Mouse (Mus musculus): Measurements from ENCODE around the gene Tmem198.

Tmem198 gene

DNA sequence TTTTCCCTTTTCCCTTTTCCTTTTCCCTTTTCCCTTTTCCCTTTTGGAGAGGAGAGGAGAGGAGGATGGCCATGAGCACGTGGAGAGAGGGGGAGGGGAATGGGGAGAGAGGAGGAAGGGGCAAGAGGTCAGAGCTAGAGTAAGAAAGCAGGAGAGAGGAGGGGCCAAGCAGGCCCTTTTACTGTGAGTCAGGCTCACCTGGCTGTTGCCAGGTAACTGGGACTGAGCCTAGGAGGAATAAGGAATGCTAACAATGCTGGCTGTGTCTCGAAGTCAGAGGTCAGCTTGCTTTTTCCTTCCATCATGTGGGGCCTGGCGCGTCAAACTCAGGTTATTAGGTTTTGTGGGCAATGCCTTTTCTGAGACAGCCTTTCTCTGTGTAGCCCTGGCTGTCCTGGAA is 38.7 kb downstream of the Tmem198 start:
- no peak for DNase-seq (ENCODE audit: low spot score in 2 of 2)

DNA sequence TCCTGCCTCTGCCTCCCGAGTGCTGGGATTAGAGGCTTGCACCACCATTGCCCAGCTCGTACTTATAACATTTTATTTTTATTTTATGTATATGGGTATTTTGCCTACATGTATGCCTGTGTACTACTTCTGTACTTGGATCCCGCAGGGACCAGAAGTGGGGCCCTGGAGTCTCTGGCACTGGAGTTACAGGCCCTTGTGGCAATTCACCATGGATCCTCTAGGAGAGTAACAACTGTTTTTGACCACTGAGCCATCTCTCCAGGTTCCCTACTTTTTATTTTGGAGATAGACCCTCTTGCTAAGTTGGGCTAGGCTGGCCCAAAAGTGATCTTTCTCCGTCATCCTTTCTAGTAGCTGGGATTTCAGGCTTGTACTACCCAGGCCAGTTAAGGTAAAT is 39.1 kb downstream of the Tmem198 start:
- DNase-seq (ENCODE audit: low spot score in 2 of 2) = no peak

DNA sequence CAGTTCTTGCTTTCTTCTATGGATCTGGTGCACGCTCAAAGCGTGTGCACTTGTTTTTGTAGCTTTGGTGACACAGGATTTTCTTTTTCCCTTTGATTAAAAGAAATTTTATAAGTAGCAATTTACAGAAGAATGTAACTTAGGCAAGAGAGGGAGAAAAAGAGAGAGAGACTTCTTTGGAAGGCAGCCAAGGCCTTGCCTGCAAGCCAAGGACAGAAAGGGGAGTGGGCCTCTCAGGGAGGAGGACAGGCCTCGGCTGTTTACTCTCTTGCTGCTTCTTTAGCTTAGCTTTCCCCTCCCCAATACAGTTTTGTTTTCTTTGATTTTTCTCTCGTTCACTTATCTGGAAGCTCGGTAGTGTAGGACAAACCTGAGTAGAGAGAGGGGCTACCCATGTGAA is 40.2 kb downstream of the Tmem198 start:
- DNase-seq (ENCODE audit: low spot score in 2 of 2) = no peak

DNA sequence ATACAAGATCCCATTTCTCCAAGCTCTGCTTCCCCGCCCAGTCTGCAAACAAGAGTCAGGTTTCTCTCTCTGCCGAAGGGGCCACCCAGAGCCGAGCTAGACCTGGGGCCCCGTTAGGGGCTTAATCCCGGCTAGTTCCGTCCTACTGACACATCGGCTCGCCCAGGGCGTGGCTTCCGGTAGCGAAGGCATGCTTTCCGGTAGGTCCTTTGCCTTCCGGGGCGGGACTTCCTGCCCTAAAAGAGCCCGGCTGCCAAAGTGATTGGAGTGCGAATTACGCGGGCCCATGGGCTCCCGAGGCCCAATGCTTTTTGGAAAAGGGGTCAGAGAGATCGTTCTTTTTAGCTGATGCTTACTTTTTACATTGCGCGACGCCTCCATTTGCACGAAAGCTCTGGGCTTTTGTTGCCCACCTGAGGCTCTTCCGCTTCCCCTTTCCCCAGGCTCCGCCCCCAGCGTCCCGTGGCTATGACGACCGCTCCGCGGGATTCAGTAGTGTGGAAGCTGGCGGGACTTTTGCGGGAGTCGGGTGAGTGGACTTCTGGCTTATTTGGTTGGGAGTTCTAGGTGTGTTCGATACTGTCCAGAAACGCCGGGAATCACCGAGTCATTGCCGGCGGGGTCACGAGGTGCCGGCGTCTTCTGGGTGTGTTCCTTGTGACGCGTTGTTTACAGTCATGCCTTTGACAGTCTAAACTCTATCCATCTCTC is 42.1 kb downstream of the Tmem198 start, which contains the start of gene Stk11ip:
Stk11ip (plus strand) TSS at position 209 of the 711 bp plus-strand sequence.
- peak; percentile 90 to 93 for DNase-seq (ENCODE audit: low spot score in 2 of 2)

DNA sequence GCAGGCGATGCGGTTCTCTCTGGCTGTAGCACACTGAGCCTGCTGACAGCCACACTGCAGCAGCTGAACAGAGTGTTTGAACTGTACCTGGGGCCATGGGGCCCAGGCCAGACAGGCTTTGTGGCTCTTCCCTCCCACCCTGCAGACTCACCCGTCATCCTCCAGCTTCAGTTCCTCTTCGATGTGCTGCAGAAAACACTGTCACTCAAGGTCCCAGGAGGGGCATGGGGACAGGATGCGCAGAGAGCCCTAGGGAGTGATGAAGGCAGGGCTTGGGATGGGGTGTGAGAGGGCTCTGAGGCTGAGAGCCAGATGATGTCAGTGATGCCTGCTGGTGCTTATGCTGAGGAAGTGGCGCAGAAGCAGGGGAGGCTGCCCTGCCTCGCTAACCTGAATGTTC is 45.3 kb downstream of the Tmem198 start:
- DNase-seq (ENCODE audit: low spot score in 2 of 2) = no peak

DNA sequence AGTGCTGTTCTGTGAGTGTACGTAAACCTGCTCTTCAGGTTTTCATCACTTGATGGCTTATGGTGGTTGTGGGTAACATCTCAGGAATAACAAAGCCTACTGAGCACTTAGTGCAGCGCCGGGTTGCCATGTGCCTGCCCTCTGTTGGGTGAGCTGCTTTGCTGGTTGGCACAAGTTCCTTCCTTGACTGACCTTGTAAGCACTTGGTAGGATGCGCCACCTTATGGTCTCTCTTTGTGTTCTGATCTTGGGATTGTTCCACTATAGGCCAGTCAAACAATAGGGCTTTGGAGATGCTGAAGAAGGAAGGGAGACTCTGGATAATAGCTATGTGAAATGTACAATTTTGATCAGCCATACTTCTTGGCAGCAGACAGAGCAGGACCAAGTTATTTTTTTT is 51.2 kb downstream of the Tmem198 start:
- DNase-seq (ENCODE audit: low spot score in 2 of 2) = no peak

DNA sequence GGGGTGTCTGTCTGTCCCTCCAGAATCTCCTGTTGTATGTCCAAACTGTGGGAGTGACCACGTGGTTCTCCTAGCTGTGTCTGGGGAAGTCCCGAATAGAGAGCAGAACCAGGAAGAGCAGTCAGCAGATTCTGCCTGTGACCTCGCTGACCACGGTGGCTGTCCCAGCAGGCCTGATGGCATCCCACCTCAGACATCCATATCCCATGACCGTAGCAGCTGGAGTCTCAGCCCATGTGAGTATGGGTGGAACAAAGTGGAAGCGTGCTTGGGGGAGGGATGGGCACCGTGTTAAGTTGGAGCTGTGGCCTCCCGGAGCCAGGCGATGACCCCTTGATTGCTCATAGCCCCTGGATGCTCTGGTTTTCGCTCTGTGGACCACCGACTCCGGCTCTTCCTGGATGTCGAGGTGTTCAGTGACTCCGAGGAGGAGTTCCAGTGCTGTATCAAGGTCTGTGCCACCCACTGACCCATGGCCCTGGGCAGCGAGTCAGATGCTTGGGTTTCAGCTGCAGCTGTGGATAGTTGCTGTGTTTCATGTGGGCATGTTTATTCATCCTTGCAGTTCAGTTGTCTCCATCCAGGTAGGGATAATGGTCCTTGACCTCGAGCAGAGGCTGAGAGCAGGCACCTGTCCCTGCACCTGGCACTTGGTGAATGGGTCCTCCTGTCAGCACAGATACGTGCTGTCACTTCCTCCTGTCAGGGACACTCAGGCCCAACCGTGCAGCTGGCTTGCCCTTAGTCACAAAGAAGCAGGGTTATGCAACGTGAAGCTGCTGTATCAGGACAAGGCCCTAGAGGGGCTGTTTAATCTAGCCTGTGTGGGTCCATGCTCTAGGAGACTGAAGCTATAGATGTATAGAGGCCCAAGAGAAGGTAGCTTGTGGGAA is 53.2 kb downstream of the Tmem198 start:
- no peak for DNase-seq (ENCODE audit: low spot score in 2 of 2)

DNA sequence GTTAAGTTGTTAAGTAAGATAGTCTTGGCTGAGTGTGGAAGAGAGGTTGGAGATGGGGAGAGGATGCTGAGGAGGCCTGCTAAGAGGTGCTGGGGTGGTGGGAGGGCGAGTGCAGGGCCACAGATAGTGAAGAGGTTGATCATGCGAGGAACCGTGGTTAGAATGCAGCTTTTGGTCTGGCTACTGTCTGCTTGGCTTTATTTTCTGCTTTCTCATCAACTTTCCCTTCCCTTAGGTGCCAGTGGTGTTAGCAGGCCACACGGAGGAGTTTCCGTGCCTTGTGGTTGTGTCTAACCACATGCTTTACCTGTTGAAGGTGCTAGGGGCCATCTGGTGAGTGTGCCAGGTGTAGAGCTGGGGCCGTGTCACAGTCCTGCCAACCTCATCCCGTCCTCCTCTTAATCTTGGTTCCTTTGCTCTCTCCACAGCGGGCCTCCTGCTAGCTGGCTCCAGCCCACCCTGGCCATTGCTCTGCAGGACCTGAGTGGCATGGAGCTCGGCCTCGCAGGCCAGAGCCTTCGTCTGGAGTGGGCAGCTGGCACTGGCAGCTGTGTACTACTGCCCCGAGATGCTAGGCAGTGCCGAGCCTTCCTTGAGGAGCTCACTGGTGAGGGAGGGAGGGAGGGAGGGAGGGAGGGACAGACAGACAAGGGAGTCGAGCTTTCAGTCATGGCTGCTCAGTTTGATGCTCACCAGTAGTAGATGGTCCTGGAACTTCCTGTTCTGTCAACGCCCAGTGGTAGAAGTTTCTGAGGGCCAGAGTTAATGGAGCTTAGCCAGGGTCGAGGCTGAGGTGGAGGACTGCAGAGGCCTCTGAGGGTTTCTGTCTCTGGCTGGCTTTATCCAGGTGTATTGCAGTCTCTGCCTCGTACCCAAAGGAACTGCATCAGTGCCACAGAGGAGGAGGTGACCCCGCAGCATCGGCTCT is 54.3 kb downstream of the Tmem198 start:
- DNase-seq (ENCODE audit: low spot score in 2 of 2) = no peak
